Mouse (Mus musculus): ENCODE data around the gene Entpd8. TPM values are rescaled to one million over a fixed set of nuclear protein-coding genes. Genes with fewer than 3 reads are reported as not detected.

Entpd8 gene
- polyA plus RNA-seq, 1 experiment: 0.14 TPM

GRCm38 (mm10) chr2:25131601-25132000 lies 51.5 kb downstream of the Entpd8 start:
- no peak for TF ChIP-seq POLR2A (IDR thresholded peaks at IDR 0.05; ENCODE audit: low read depth, low read length)
- no peak for TF ChIP-seq CTCF (IDR thresholded peaks at IDR 0.05; ENCODE audit: extremely low read depth, insufficient read depth, insufficient read length, insufficient replicate concordance)
- Histone ChIP-seq H3K27me3 (ENCODE audit: control insufficient read depth, insufficient read depth, low read length) (no peaks in the 10 kb centered on the region), H3K4me3 (ENCODE audit: extremely low read depth, insufficient read depth, insufficient read length) (no peak overlapping the region), H3K4me1 (ENCODE audit: control insufficient read depth, insufficient read depth, insufficient read length) (no peaks in the 10 kb centered on the region), H3K27ac (ENCODE audit: insufficient read depth, low read length) (no peak overlapping the region), H3K36me3 (ENCODE audit: control insufficient read depth, insufficient read depth, low read length) (no peaks in the 10 kb centered on the region)
- no peak for DNase-seq (ENCODE audit: low read depth in 1 of 2, low spot score in 2 of 2)
- WGBS: 27% methylated on average over 9 of the region's 9 CpGs

Other genes starting within 250 kb of the Entpd8 start
- gene Ehmt1, start 160.7 kb upstream of the Entpd8 start, polyA plus RNA-seq (2012; rRNA removed): 39.4 and 43.8 TPM in 2 replicates
- gene Arrdc1, start 145.1 kb upstream of the Entpd8 start, polyA plus RNA-seq (2012; rRNA removed): 192 and 248 TPM in 2 replicates
- 3.8 and 4.9 TPM in 2 replicates for gene Zmynd19, start 130.5 kb upstream of the Entpd8 start, polyA plus RNA-seq (2012; rRNA removed)
- 16.0 and 18.3 TPM in 2 replicates for gene Dph7, start 117.9 kb upstream of the Entpd8 start, polyA plus RNA-seq (2012; rRNA removed)
- gene Mrpl41, start 105.2 kb upstream of the Entpd8 start, polyA plus RNA-seq (2012; rRNA removed): 12.6 and 18.8 TPM in 2 replicates
- gene Pnpla7, start 104.3 kb upstream of the Entpd8 start, polyA plus RNA-seq (2012; rRNA removed): 43.0 and 50.4 TPM in 2 replicates
- 43.0 and 81.9 TPM in 2 replicates for gene Nsmf, start 25.9 kb upstream of the Entpd8 start, polyA plus RNA-seq (2012; rRNA removed)
- 0.21 and 0.25 TPM in 2 replicates for gene Noxa1, start 14.8 kb downstream of the Entpd8 start, polyA plus RNA-seq (2012; rRNA removed)
- gene Nrarp, start 100.5 kb downstream of the Entpd8 start, polyA plus RNA-seq (2012; rRNA removed): 8.0 and 13.8 TPM in 2 replicates
- gene Tor4a, start 116.6 kb downstream of the Entpd8 start, polyA plus RNA-seq (2012; rRNA removed): 77.5 and 104 TPM in 2 replicates
- 61.6 and 68.1 TPM in 2 replicates for gene Nelfb, start 131.2 kb downstream of the Entpd8 start, polyA plus RNA-seq (2012; rRNA removed)
- gene Stpg3, start 134.3 kb downstream of the Entpd8 start, polyA plus RNA-seq (2012; rRNA removed): 0.05 TPM in 1 of 2 replicates, not detected in the other
- 0.11 and 0.16 TPM in 2 replicates for gene Fam166a, start 138.4 kb downstream of the Entpd8 start, polyA plus RNA-seq (2012; rRNA removed)
- gene Tubb4b, start 144.4 kb downstream of the Entpd8 start, polyA plus RNA-seq (2012; rRNA removed): 222 and 307 TPM in 2 replicates
- gene Slc34a3, start 154.1 kb downstream of the Entpd8 start, polyA plus RNA-seq (2012; rRNA removed): 0.04 and 0.06 TPM in 2 replicates
- gene Rnf224, start 156.5 kb downstream of the Entpd8 start, polyA plus RNA-seq (2012; rRNA removed): not detected in 2 replicates
- 1.8 and 2.1 TPM in 2 replicates for gene Rnf208, start 162.0 kb downstream of the Entpd8 start, polyA plus RNA-seq (2012; rRNA removed)
- not detected in 2 replicates for gene Cysrt1, start 162.1 kb downstream of the Entpd8 start, polyA plus RNA-seq (2012; rRNA removed)
- 21.0 and 25.2 TPM in 2 replicates for gene AL732309.1, start 166.6 kb downstream of the Entpd8 start, polyA plus RNA-seq (2012; rRNA removed)
- 44.4 and 60.5 TPM in 2 replicates for gene Tmem203, start 175.1 kb downstream of the Entpd8 start, polyA plus RNA-seq (2012; rRNA removed)
- gene Tprn, start 182.3 kb downstream of the Entpd8 start, polyA plus RNA-seq (2012; rRNA removed): 17.1 and 23.5 TPM in 2 replicates
- gene Ssna1, start 192.1 kb downstream of the Entpd8 start, polyA plus RNA-seq (2012; rRNA removed): 45.5 and 67.8 TPM in 2 replicates
- gene Anapc2, start 192.2 kb downstream of the Entpd8 start, polyA plus RNA-seq (2012; rRNA removed): 55.7 and 68.8 TPM in 2 replicates
- gene Tmem210, start 207.8 kb downstream of the Entpd8 start, polyA plus RNA-seq (2012; rRNA removed): not detected in 2 replicates
- gene Lrrc26, start 209.6 kb downstream of the Entpd8 start, polyA plus RNA-seq (2012; rRNA removed): 0.28 and 0.77 TPM in 2 replicates
- 0.04 and 0.26 TPM in 2 replicates for gene Grin1, start 238.9 kb downstream of the Entpd8 start, polyA plus RNA-seq (2012; rRNA removed)